Mouse (Mus musculus): ENCODE data around the gene Fam222a. TPM values are rescaled to one million over a fixed set of nuclear protein-coding genes. Genes with fewer than 3 reads are reported as not detected.

The Fam222a gene
- 9.3 and 9.9 TPM in 2 replicates for polyA plus RNA-seq (2012; rRNA removed)

GRCm38 (mm10) chr5:114567565-114568197, at the start of gene Fam222a:
TSS of gene Fam222a (plus strand) at chr5:114568016.

GRCm38 (mm10) chr5:114658255-114658654, 90.4 kb downstream of the Fam222a start, which contains the start of gene Trpv4:
TSS of gene Trpv4 (minus strand) at chr5:114658421.

Other genes with a start within 250 kb of the Fam222a start
- gene Kctd10, start 187.5 kb upstream of the Fam222a start, polyA plus RNA-seq (2012; rRNA removed): 136 and 148 TPM in 2 replicates
- 83.3 and 89.1 TPM in 2 replicates for gene Ube3b, start 187.4 kb upstream of the Fam222a start, polyA plus RNA-seq (2012; rRNA removed)
- 13.7 and 15.2 TPM in 2 replicates for gene Mmab, start 124.0 kb upstream of the Fam222a start, polyA plus RNA-seq (2012; rRNA removed)
- gene Mvk, start 123.7 kb upstream of the Fam222a start, polyA plus RNA-seq (2012; rRNA removed): 59.8 and 69.7 TPM in 2 replicates
- gene Trpv4, start 90.4 kb downstream of the Fam222a start, polyA plus RNA-seq (2012; rRNA removed): 3.4 and 3.8 TPM in 2 replicates
- gene Gltp, start 123.0 kb downstream of the Fam222a start, polyA plus RNA-seq (2012; rRNA removed): 194 TPM in 2 replicates
- gene Tchp, start 139.7 kb downstream of the Fam222a start, polyA plus RNA-seq (2012; rRNA removed): 8.7 and 12.5 TPM in 2 replicates
- 131 and 166 TPM in 2 replicates for gene Ankrd13a, start 206.7 kb downstream of the Fam222a start, polyA plus RNA-seq (2012; rRNA removed)
- gene Git2, start 207.5 kb downstream of the Fam222a start, polyA plus RNA-seq (2012; rRNA removed): 29.1 and 35.7 TPM in 2 replicates